Mouse (Mus musculus) layer of hippocampus, adult 11-12 months (tissue): Measurements from ENCODE around the gene Gm10382.
"Not testable (repeated sequence)": the region's sequence is repeated elsewhere in the genome, so short reads cannot be mapped to it uniquely, and the experiment has no call there.

ENCODE experiments used
- DNase-seq: peaks from one replicate; pipeline ENCODE4 v3.0.0; 2022; ENCODE audit warnings: low spot score

The Gm10382 gene

GRCm38 (mm10) chr5:125370950-125371693, 18.0 kb upstream of the Gm10382 start:
- no peak for DNase-seq

GRCm38 (mm10) chr5:125372027-125372426, 17.1 kb upstream of the Gm10382 start:
- no peak for DNase-seq

GRCm38 (mm10) chr5:125375871-125376270, 13.3 kb upstream of the Gm10382 start:
- no peak for DNase-seq

- no peak for DNase-seq
Observed at GRCm38 (mm10) chr5:125377214-125377613, 11.9 kb upstream of the Gm10382 start.

- no peak for DNase-seq
Observed at GRCm38 (mm10) chr5:125378919-125379318, 10.2 kb upstream of the Gm10382 start.

GRCm38 (mm10) chr5:125381954-125382672, 7.0 kb upstream of the Gm10382 start:
- no peak for DNase-seq

GRCm38 (mm10) chr5:125382673-125383558, 6.2 kb upstream of the Gm10382 start:
- DNase-seq = peak; percentile 72

GRCm38 (mm10) chr5:125383637-125384420, 5.3 kb upstream of the Gm10382 start:
- no peak for DNase-seq

GRCm38 (mm10) chr5:125384512-125385214, 4.5 kb upstream of the Gm10382 start:
- DNase-seq = no peak

GRCm38 (mm10) chr5:125385215-125385940, 3.7 kb upstream of the Gm10382 start:
- DNase-seq = no peak

GRCm38 (mm10) chr5:125387295-125387694, 1.8 kb upstream of the Gm10382 start:
- DNase-seq = not testable (repeated sequence)

GRCm38 (mm10) chr5:125388358-125389092, 597 bp upstream of the Gm10382 start:
- no peak for DNase-seq

GRCm38 (mm10) chr5:125389579-125390441, 688 bp downstream of the Gm10382 start, which contains the start of gene Ubc:
TSS of gene Ubc (minus strand) at chr5:125390202.
- DNase-seq = peak; percentile 92

- no peak for DNase-seq
Observed at GRCm38 (mm10) chr5:125390906-125391477, 1.9 kb downstream of the Gm10382 start.

GRCm38 (mm10) chr5:125391609-125392008, 2.5 kb downstream of the Gm10382 start:
- DNase-seq = peak; percentile 86

GRCm38 (mm10) chr5:125392176-125392575, 3.1 kb downstream of the Gm10382 start:
- not testable (repeated sequence) for DNase-seq

- no peak for DNase-seq
Observed at GRCm38 (mm10) chr5:125392618-125392976, 3.5 kb downstream of the Gm10382 start.

- DNase-seq = peak; percentile 97
Observed at GRCm38 (mm10) chr5:125392977-125393621, 4.0 kb downstream of the Gm10382 start.
